Mouse (Mus musculus): ENCODE measurements around the gene Tle3. TPM values are rescaled to one million over a fixed set of nuclear protein-coding genes. Genes with fewer than 3 reads are reported as not detected.

Tle3 gene
- polyA plus RNA-seq, 1 experiment, result 205 TPM

DNA sequence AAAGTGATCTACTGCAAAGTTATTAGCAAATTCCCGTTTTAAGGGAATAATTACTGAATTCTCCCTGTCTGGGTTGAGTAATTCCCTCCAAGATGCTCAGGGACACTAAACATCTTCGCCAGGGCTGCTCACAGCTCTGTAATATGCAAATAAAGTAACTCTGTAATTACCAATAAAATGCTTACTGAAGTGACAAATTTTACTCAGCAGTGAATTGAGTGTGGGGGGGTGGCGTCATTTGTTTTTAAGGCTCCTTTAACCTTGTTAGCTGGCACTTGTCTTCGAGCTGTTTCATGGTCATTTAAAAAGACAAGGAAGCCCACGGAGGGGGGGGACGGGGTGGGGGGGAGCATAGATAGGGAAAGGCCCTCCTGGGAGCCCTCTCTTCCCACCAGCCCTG is 23.6 kb upstream of the Tle3 start:
- Histone ChIP-seq H3K4me3 (ENCODE audit: control insufficient read depth, insufficient read depth, low read length) (no peak overlapping the region), H3K36me3 (ENCODE audit: control insufficient read depth, insufficient read depth, low read length) (no peaks in the 10 kb centered on the region), H3K27ac (ENCODE audit: control insufficient read depth, insufficient read depth, low read length) (no peak overlapping the region), H3K4me1 (replicated peaks; ENCODE audit: control insufficient read depth, insufficient read depth, low read length) (peaks cover 11% of the 10 kb centered on the region), H3K27me3 (ENCODE audit: control insufficient read depth, insufficient read depth, low read length) (no peaks in the 10 kb centered on the region)
- 90% methylated on average over 6 of the region's 6 CpGs for WGBS
- DNase-seq, result no peak
- TF ChIP-seq CTCF (IDR thresholded peaks at IDR 0.05; ENCODE audit: borderline replicate concordance, control insufficient read depth, extremely low read depth, insufficient read depth, low read length, poor library complexity), result no peak
- TF ChIP-seq POLR2A (IDR thresholded peaks at IDR 0.05; ENCODE audit: control insufficient read depth, extremely low read depth, insufficient read depth, low read length, poor library complexity), result no peak

DNA sequence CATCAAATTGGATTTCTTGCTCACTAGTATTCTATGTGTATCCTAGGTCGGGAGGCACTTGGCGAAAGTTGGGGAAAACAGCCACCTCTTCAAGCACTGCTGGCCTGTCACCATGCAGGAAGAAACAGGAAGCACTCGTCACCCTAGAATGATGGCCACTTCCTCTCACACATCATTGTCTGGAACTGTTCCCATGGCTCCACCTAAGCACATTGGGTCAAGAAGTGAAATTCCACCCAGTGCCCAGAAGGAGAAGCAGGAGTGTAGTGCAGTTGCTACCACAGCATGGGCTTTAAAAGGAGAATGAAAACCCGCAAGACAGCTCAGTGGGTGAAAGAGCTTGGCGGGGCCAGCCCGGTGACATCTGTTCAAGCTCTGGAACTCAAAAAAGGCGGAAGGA is 22.5 kb upstream of the Tle3 start:
- no peaks in the 10 kb centered on the region for H3K36me3 ChIP-seq (ENCODE audit: control insufficient read depth, insufficient read depth, low read length)
- DNase-seq, result no peak
- H3K4me3 ChIP-seq (ENCODE audit: control insufficient read depth, insufficient read depth, low read length), result no peak overlapping the region
- H3K27me3 ChIP-seq (ENCODE audit: control insufficient read depth, insufficient read depth, low read length), result no peaks in the 10 kb centered on the region
- TF ChIP-seq POLR2A (IDR thresholded peaks at IDR 0.05; ENCODE audit: control insufficient read depth, extremely low read depth, insufficient read depth, low read length, poor library complexity) (no peak), CTCF (IDR thresholded peaks at IDR 0.05; ENCODE audit: borderline replicate concordance, control insufficient read depth, extremely low read depth, insufficient read depth, low read length, poor library complexity) (no peak)
- 35% methylated on average over 7 of the region's 7 CpGs for WGBS
- H3K27ac ChIP-seq (ENCODE audit: control insufficient read depth, insufficient read depth, low read length), result no peak overlapping the region
- peaks cover 11% of the 10 kb centered on the region for H3K4me1 ChIP-seq (replicated peaks; ENCODE audit: control insufficient read depth, insufficient read depth, low read length)

- Histone ChIP-seq H3K4me1 (replicated peaks; ENCODE audit: control insufficient read depth, insufficient read depth, low read length) (peaks cover 11% of the 10 kb centered on the region), H3K4me3 (ENCODE audit: control insufficient read depth, insufficient read depth, low read length) (no peak overlapping the region), H3K27me3 (ENCODE audit: control insufficient read depth, insufficient read depth, low read length) (no peaks in the 10 kb centered on the region), H3K36me3 (ENCODE audit: control insufficient read depth, insufficient read depth, low read length) (no peaks in the 10 kb centered on the region), H3K27ac (ENCODE audit: control insufficient read depth, insufficient read depth, low read length) (no peak overlapping the region)
- WGBS, result 70% methylated on average over 4 of the region's 4 CpGs
- DNase-seq, result no peak
- TF ChIP-seq POLR2A (IDR thresholded peaks at IDR 0.05; ENCODE audit: control insufficient read depth, extremely low read depth, insufficient read depth, low read length, poor library complexity), result no peak
These were observed 21.0 kb upstream of the Tle3 start for GRCm38 (mm10) chr9:61351164-61351563.

DNA sequence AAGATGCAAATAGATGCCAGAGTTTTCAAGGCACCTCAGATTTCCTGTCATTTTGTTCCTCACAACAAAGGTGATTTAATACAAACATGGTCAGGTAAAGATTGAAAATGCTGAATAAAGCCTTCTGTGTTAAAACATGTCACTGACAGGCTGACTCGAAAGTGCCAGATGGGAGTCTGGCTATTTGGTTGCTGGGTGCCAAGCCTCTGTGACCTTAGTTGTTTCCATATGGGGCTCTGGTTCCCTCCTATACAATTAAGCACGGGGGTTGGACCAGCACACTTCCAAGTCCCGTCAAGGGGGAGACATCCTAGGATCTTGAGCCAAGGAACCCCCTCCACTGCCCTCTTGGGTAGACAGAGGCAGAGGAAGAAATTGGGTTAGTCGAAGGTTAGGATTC is 13.2 kb upstream of the Tle3 start:
- Histone ChIP-seq H3K27ac (ENCODE audit: control insufficient read depth, insufficient read depth, low read length) (no peak overlapping the region), H3K4me3 (ENCODE audit: control insufficient read depth, insufficient read depth, low read length) (no peak overlapping the region), H3K27me3 (ENCODE audit: control insufficient read depth, insufficient read depth, low read length) (no peaks in the 10 kb centered on the region; the same call in 1 of the 2 replicates), H3K36me3 (ENCODE audit: control insufficient read depth, insufficient read depth, low read length) (no peaks in the 10 kb centered on the region), H3K4me1 (replicated peaks; ENCODE audit: control insufficient read depth, insufficient read depth, low read length) (peaks cover 10% of the 10 kb centered on the region)
- DNase-seq, result no peak
- WGBS, result 90% methylated on average over 4 of the region's 4 CpGs
- no peak for TF ChIP-seq POLR2A (IDR thresholded peaks at IDR 0.05; ENCODE audit: control insufficient read depth, extremely low read depth, insufficient read depth, low read length, poor library complexity)
- no peak for TF ChIP-seq CTCF (IDR thresholded peaks at IDR 0.05; ENCODE audit: borderline replicate concordance, control insufficient read depth, extremely low read depth, insufficient read depth, low read length, poor library complexity)

DNA sequence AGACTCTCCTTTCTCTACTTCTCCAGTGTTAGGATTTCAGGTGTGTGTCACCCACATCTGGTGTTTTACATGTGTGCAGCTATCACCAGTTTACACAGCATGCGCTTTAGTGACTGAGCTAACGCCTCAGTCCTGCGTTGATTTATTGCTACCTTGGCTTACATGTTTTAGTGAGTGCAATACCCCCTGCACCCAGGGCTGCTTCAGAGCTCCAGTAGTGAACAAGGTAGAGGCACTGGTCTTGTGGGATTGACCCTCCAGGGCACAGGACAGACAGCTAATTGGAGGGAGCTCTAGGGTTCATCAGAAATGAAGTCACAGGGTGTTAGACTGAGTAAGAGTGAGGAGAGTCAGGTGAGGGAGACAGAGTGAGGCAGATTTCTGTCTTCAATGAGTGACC is 12.4 kb upstream of the Tle3 start:
- WGBS, result 98% methylated on average over 3 of the region's 3 CpGs
- peaks cover 10% of the 10 kb centered on the region for H3K4me1 ChIP-seq (replicated peaks; ENCODE audit: control insufficient read depth, insufficient read depth, low read length)
- no peak for DNase-seq
- H3K4me3 ChIP-seq (ENCODE audit: control insufficient read depth, insufficient read depth, low read length), result no peak overlapping the region
- H3K27ac ChIP-seq (ENCODE audit: control insufficient read depth, insufficient read depth, low read length), result no peak overlapping the region
- H3K36me3 ChIP-seq (ENCODE audit: control insufficient read depth, insufficient read depth, low read length), result no peaks in the 10 kb centered on the region
- no peaks in the 10 kb centered on the region; the same call in 1 of the 2 replicates for H3K27me3 ChIP-seq (ENCODE audit: control insufficient read depth, insufficient read depth, low read length)
- TF ChIP-seq POLR2A (IDR thresholded peaks at IDR 0.05; ENCODE audit: control insufficient read depth, extremely low read depth, insufficient read depth, low read length, poor library complexity), result no peak
- TF ChIP-seq CTCF (IDR thresholded peaks at IDR 0.05; ENCODE audit: borderline replicate concordance, control insufficient read depth, extremely low read depth, insufficient read depth, low read length, poor library complexity), result no peak

- no peak for TF ChIP-seq POLR2A (IDR thresholded peaks at IDR 0.05; ENCODE audit: control insufficient read depth, extremely low read depth, insufficient read depth, low read length, poor library complexity)
- TF ChIP-seq CTCF (IDR thresholded peaks at IDR 0.05; ENCODE audit: borderline replicate concordance, control insufficient read depth, extremely low read depth, insufficient read depth, low read length, poor library complexity), result no peak
- Histone ChIP-seq H3K4me1 (replicated peaks; ENCODE audit: control insufficient read depth, insufficient read depth, low read length) (peaks cover 10% of the 10 kb centered on the region), H3K4me3 (ENCODE audit: control insufficient read depth, insufficient read depth, low read length) (no peak overlapping the region), H3K27me3 (ENCODE audit: control insufficient read depth, insufficient read depth, low read length) (no peaks in the 10 kb centered on the region; the same call in 1 of the 2 replicates), H3K36me3 (ENCODE audit: control insufficient read depth, insufficient read depth, low read length) (no peaks in the 10 kb centered on the region), H3K27ac (ENCODE audit: control insufficient read depth, insufficient read depth, low read length) (no peak overlapping the region)
- DNase-seq, result no peak
- WGBS, result 99% methylated on average over 8 of the region's 8 CpGs
These were observed 12.0 kb upstream of the Tle3 start for GRCm38 (mm10) chr9:61360163-61360562.

All from thymus, adult 2 months (tissue).